Mouse (Mus musculus): ENCODE results near the gene Hps6. TPM values are rescaled to one million over a fixed set of nuclear protein-coding genes. Genes with fewer than 3 reads are reported as not detected.

Hps6 gene
- polyA plus RNA-seq, 1 experiment: 12.0 TPM

- Histone ChIP-seq H3ac (ENCODE audit: control insufficient read depth, insufficient read length) (no peak overlapping the region), H3K79me2 (ENCODE audit: control insufficient read depth, insufficient read depth) (no peaks in the 10 kb centered on the region), H3K36me3 (ENCODE audit: control insufficient read depth, insufficient read depth) (peaks cover 13% of the 10 kb centered on the region), H3K27me3 (ENCODE audit: control insufficient read depth, insufficient read depth, insufficient read length) (no peaks in the 10 kb centered on the region), H3K4me2 (ENCODE audit: low read depth) (no peak overlapping the region), H3K4me3 (no peak overlapping the region)
- no peak for TF ChIP-seq SRF (IDR thresholded peaks at IDR 0.05; ENCODE audit: control insufficient read depth, insufficient read length, low read depth)
- no peak for TF ChIP-seq TCF3 (IDR thresholded peaks at IDR 0.05; ENCODE audit: insufficient read length, low read depth)
- TF ChIP-seq REST (IDR thresholded peaks at IDR 0.05; ENCODE audit: insufficient read depth, insufficient read length): no peak
- TF ChIP-seq TCF12 (IDR thresholded peaks at IDR 0.05; ENCODE audit: insufficient read depth, poor library complexity, severe bottlenecking): no peak
- TF ChIP-seq POLR2A (IDR thresholded peaks at IDR 0.05; ENCODE audit: insufficient read length, low read depth): no peak
- no peak for TF ChIP-seq MAX (IDR thresholded peaks at IDR 0.05; ENCODE audit: low read depth)
- TF ChIP-seq MYOG (IDR thresholded peaks at IDR 0.05; ENCODE audit: control insufficient read depth in 1 of 3, insufficient read depth in 1 of 3, insufficient read length in 2 of 3, low read depth in 2 of 3): no peak
- no peak for TF ChIP-seq POLR2AphosphoS2 (IDR thresholded peaks at IDR 0.05; ENCODE audit: insufficient read length, low read depth)
- TF ChIP-seq CEBPB (IDR thresholded peaks at IDR 0.05; ENCODE audit: insufficient read depth, poor library complexity, severe bottlenecking): no peak
- TF ChIP-seq MYOD1 (IDR thresholded peaks at IDR 0.05; ENCODE audit: control insufficient read depth in 1 of 3, insufficient read length in 2 of 3, low read depth in 2 of 3): no peak
These were observed 26.3 kb downstream of the Hps6 start for GRCm38 (mm10) chr19:46029652-46030051.

DNA sequence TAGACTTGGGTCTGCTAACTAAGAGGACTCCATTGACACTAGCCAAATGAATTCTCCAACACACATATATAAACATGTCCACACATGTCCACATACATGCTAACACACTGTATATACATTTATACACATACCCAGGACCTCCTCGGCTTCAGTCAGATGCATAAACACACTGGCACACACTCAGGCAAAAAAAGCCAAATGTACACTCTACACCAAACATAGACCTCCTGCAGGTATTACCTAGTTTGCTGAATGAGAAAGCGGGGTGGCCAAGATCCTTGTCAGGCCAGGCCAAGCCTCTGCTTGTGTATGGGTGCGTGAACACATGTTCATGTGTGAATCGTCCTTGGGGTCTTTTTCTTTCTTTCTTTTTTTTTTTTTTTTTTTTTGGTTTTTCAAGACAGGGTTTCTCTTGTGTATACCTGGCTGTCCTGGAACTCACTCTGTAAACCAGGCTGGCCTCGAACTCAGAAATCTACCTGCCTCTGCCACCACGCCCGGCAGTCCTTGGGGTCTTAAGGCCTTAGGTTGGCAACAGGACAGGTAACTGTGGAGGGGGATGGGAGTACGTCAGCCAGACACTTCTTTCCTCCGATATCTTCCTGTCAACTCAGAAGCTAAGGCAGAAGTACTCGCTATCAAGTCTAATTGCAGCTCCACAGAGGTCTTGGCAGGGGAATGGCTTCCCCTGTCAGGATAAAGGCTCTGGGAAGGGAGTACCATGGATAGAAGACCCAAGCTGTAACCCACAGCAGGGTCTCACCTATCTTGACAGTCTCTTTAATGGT, 27.1 kb downstream of the Hps6 start:
- no peak overlapping the region for H3ac ChIP-seq (ENCODE audit: control insufficient read depth, insufficient read length)
- no peak overlapping the region for H3K4me3 ChIP-seq
- H3K27me3 ChIP-seq (ENCODE audit: control insufficient read depth, insufficient read depth, insufficient read length): no peaks in the 10 kb centered on the region
- H3K4me2 ChIP-seq (ENCODE audit: low read depth): no peak overlapping the region
- no peaks in the 10 kb centered on the region for H3K79me2 ChIP-seq (ENCODE audit: control insufficient read depth, insufficient read depth)
- TF ChIP-seq TCF3 (IDR thresholded peaks at IDR 0.05; ENCODE audit: insufficient read length, low read depth) (no peak), SRF (IDR thresholded peaks at IDR 0.05; ENCODE audit: control insufficient read depth, insufficient read length, low read depth) (no peak), TCF12 (IDR thresholded peaks at IDR 0.05; ENCODE audit: insufficient read depth, poor library complexity, severe bottlenecking) (no peak), USF1 (IDR thresholded peaks at IDR 0.05; ENCODE audit: low read depth) (no peak), POLR2AphosphoS2 (IDR thresholded peaks at IDR 0.05; ENCODE audit: insufficient read length, low read depth) (peak; percentile 7), POLR2A (IDR thresholded peaks at IDR 0.05; ENCODE audit: insufficient read length, low read depth) (no peak)
- peaks cover 21% of the 10 kb centered on the region for H3K36me3 ChIP-seq (ENCODE audit: control insufficient read depth, insufficient read depth)

DNA sequence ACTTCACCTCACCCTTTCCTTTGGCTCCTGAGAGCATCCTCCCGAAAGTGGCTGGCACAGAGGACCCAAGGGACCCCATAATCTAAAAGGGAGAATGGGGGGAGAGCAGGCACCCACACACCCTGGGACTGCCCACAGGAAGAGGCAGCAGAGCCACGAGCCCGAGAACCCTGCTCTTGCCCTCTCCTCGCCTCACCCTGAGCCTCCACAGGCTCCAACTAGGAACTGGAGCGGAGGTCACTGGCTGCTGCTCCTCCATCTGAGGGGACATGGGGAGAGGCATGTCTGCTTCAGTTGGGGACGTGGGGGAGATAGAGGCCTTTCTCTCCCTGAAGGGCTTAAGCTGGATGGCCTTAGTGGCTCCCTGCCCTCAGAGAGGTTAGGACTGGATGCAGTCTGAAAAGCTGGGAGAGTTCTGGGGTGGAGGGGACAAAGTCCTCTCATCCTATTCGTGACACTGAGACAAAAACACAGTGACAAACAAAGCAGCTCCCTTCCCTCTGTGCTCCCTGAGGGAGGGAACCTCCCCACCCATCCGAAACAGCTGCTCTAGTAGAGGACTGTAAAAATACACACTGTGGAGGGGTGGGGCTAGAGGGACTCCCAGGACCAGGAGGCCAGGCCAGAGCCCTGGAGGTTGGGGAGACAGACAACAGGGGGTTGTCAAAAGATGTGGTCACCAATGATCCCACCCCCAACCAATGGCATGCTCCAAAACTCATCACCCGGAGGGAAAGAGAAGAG, 28.6 kb downstream of the Hps6 start:
- Histone ChIP-seq H3ac (ENCODE audit: control insufficient read depth, insufficient read length) (no peak overlapping the region), H3K27me3 (ENCODE audit: control insufficient read depth, insufficient read depth, insufficient read length) (no peaks in the 10 kb centered on the region), H3K4me3 (no peak overlapping the region), H3K36me3 (ENCODE audit: control insufficient read depth, insufficient read depth) (peaks cover 26% of the 10 kb centered on the region), H3K79me2 (ENCODE audit: control insufficient read depth, insufficient read depth) (peaks cover 11% of the 10 kb centered on the region), H3K4me2 (ENCODE audit: low read depth) (no peak overlapping the region)
- TF ChIP-seq REST (IDR thresholded peaks at IDR 0.05; ENCODE audit: insufficient read depth, insufficient read length): no peak
- peak in 1 of 3 experiments; percentile 57 for TF ChIP-seq MYOD1 (IDR thresholded peaks at IDR 0.05; ENCODE audit: control insufficient read depth in 1 of 3, insufficient read length in 2 of 3, low read depth in 2 of 3)
- no peak for TF ChIP-seq TCF3 (IDR thresholded peaks at IDR 0.05; ENCODE audit: insufficient read length, low read depth)
- no peak for TF ChIP-seq USF1 (IDR thresholded peaks at IDR 0.05; ENCODE audit: low read depth)
- no peak for TF ChIP-seq E2F4 (IDR thresholded peaks at IDR 0.05; ENCODE audit: insufficient read depth)
- TF ChIP-seq TCF12 (IDR thresholded peaks at IDR 0.05; ENCODE audit: insufficient read depth, poor library complexity, severe bottlenecking): no peak
- TF ChIP-seq POLR2AphosphoS2 (IDR thresholded peaks at IDR 0.05; ENCODE audit: insufficient read length, low read depth): no peak
- no peak for TF ChIP-seq MAX (IDR thresholded peaks at IDR 0.05; ENCODE audit: low read depth)
- peak in 2 of 3 experiments; percentile 64 to 65 for TF ChIP-seq MYOG (IDR thresholded peaks at IDR 0.05; ENCODE audit: control insufficient read depth in 1 of 3, insufficient read depth in 1 of 3, insufficient read length in 2 of 3, low read depth in 2 of 3)
- no peak for TF ChIP-seq CEBPB (IDR thresholded peaks at IDR 0.05; ENCODE audit: insufficient read depth, poor library complexity, severe bottlenecking)
- no peak for TF ChIP-seq SRF (IDR thresholded peaks at IDR 0.05; ENCODE audit: control insufficient read depth, insufficient read length, low read depth)
- no peak for TF ChIP-seq POLR2A (IDR thresholded peaks at IDR 0.05; ENCODE audit: insufficient read length, low read depth)

GRCm38 (mm10) chr19:46032731-46033510, 29.6 kb downstream of the Hps6 start:
- Histone ChIP-seq H3K27me3 (ENCODE audit: control insufficient read depth, insufficient read depth, insufficient read length) (no peaks in the 10 kb centered on the region), H3K36me3 (ENCODE audit: control insufficient read depth, insufficient read depth) (peaks cover 26% of the 10 kb centered on the region), H3K4me3 (no peak overlapping the region), H3K79me2 (ENCODE audit: control insufficient read depth, insufficient read depth) (peaks cover 22% of the 10 kb centered on the region), H3ac (ENCODE audit: control insufficient read depth, insufficient read length) (no peak overlapping the region), H3K4me2 (ENCODE audit: low read depth) (no peak overlapping the region)
- TF ChIP-seq TCF12 (IDR thresholded peaks at IDR 0.05; ENCODE audit: insufficient read depth, poor library complexity, severe bottlenecking) (no peak), POLR2A (IDR thresholded peaks at IDR 0.05; ENCODE audit: insufficient read length, low read depth) (no peak), USF1 (IDR thresholded peaks at IDR 0.05; ENCODE audit: low read depth) (no peak), MAX (IDR thresholded peaks at IDR 0.05; ENCODE audit: low read depth) (no peak), CEBPB (IDR thresholded peaks at IDR 0.05; ENCODE audit: insufficient read depth, poor library complexity, severe bottlenecking) (no peak), TCF3 (IDR thresholded peaks at IDR 0.05; ENCODE audit: insufficient read length, low read depth) (no peak), MYOD1 (IDR thresholded peaks at IDR 0.05; ENCODE audit: control insufficient read depth in 1 of 3, insufficient read length in 2 of 3, low read depth in 2 of 3) (no peak), E2F4 (IDR thresholded peaks at IDR 0.05; ENCODE audit: insufficient read depth) (no peak), REST (IDR thresholded peaks at IDR 0.05; ENCODE audit: insufficient read depth, insufficient read length) (no peak), MYOG (IDR thresholded peaks at IDR 0.05; ENCODE audit: control insufficient read depth in 1 of 3, insufficient read depth in 1 of 3, insufficient read length in 2 of 3, low read depth in 2 of 3) (no peak), SRF (IDR thresholded peaks at IDR 0.05; ENCODE audit: control insufficient read depth, insufficient read length, low read depth) (no peak), POLR2AphosphoS2 (IDR thresholded peaks at IDR 0.05; ENCODE audit: insufficient read length, low read depth) (no peak)
